Mouse (Mus musculus) intestine, embryonic 14.5 days (tissue): Measurements from ENCODE around the gene Hnrnpd. TPM values are rescaled to one million over a fixed set of nuclear protein-coding genes. Genes with fewer than 3 reads are reported as not detected.

Source experiments
- ATAC-seq: fragments of 200-750 bp; cut with Nextera tagmentation; replicated peaks from 2 replicates; pipeline ENCODE4 v1.8.0; 2017; ENCODE audit warnings: low read depth, moderate number of reproducible peaks, moderate TSS enrichment, moderate library complexity; ENCODE audit not compliant: low FRiP score, low TSS enrichment
- DNase-seq: peaks from one replicate; pipeline ENCODE4 v3.0.0-alpha.2; 2018; ENCODE audit warnings: low spot score
- H3K27ac ChIP-seq: fragments of 300-500 bp; sonication (generic); 2 replicates; pipeline ENCODE4 v1.5.1; 2014; ENCODE audit warnings: low read depth, mild to moderate bottlenecking, control low read depth
- H3K27me3 ChIP-seq: fragments of 300-500 bp; sonication (generic); replicated peaks from 2 replicates; pipeline ENCODE4 v1.6.1; 2014; ENCODE audit warnings: low read length, control low read depth; ENCODE audit not compliant: control insufficient read depth, insufficient read depth
- H3K36me3 ChIP-seq: fragments of 300-500 bp; sonication (generic); 2 replicates; pipeline ENCODE4 v1.6.1; 2014; ENCODE audit warnings: low read length, control low read depth; ENCODE audit not compliant: control insufficient read depth, insufficient read depth
- H3K4me1 ChIP-seq: fragments of 300-500 bp; sonication (generic); replicated peaks from 2 replicates; pipeline ENCODE4 v1.6.1; 2014; ENCODE audit warnings: low read length, control low read depth, mixed read lengths; ENCODE audit not compliant: control insufficient read depth, insufficient read depth
- H3K4me2 ChIP-seq: fragments of 300-500 bp; sonication (generic); 2 replicates; pipeline ENCODE4 v1.6.1; 2014; ENCODE audit warnings: low read length
- H3K4me3 ChIP-seq: fragments of 300-500 bp; sonication (generic); 2 replicates; pipeline ENCODE4 v1.5.1; 2014; ENCODE audit warnings: low read depth, low read length, control low read depth, mixed read lengths
- H3K9ac ChIP-seq: fragments of 300-500 bp; sonication (generic); 2 replicates; pipeline ENCODE4 v1.6.1; 2014; ENCODE audit warnings: mild to moderate bottlenecking, low read length
- H3K9me3 ChIP-seq: fragments of 300-500 bp; sonication (generic); 2 replicates; pipeline ENCODE4 v1.6.1; 2016; ENCODE audit warnings: low read length, control low read depth; ENCODE audit not compliant: control insufficient read depth
- WGBS: fragments of 180-500 bp; shearing (Covaris S2); extraction: QIAGEN DNeasy Blood & Tissue Kit; methylation state at CpG from one replicate; pipeline ENCODE4 v1.1.7; 2014; 5-methylcytosine and 5-hydroxymethylcytosine counted together
- polyA plus RNA-seq: library from polyadenylated mRNA; unstranded; fragments of >200 nt; fragmentation: Nextera tagmentation; extraction: Ambion mirVana; gene quantifications from 2 replicates; pipeline ENCODE4 v1.2.1, GENCODE M21; 2014

Hnrnpd gene
- polyA plus RNA-seq, 1 experiment from 2014 or later = 148 TPM

DNA sequence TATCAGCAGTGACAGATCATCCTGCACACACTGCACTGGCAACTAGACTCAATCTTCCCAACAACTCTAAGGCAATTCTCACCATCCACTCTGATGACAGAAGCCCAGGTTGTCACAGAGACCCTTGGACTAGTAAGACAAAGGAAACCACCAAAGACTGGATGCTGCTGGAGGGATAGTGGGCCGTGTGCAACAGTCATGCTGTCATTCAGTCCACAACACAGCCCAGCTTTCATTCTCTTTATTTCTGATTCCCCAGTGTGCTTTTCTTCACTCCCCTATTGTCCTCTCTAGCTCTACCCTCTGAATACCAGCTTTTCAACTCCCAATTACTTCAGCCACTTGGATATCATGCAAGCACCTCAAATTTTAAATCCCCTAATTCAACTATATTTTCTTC lies 24.9 kb downstream of the Hnrnpd start:
- Histone ChIP-seq H3K36me3 (peaks cover 15% of the 10 kb centered on the region), H3K4me1 (no peaks in the 10 kb centered on the region), H3K9me3 (no peaks in the 10 kb centered on the region), H3K27me3 (no peaks in the 10 kb centered on the region), H3K4me2 (no peak overlapping the region), H3K27ac (no peak overlapping the region), H3K9ac (no peak overlapping the region), H3K4me3 (no peak overlapping the region)
- no peak; the same call in 1 of the 2 replicates for ATAC-seq
- no peak for DNase-seq
- WGBS = 61% methylated on average over 1 of the region's 1 CpGs

DNA sequence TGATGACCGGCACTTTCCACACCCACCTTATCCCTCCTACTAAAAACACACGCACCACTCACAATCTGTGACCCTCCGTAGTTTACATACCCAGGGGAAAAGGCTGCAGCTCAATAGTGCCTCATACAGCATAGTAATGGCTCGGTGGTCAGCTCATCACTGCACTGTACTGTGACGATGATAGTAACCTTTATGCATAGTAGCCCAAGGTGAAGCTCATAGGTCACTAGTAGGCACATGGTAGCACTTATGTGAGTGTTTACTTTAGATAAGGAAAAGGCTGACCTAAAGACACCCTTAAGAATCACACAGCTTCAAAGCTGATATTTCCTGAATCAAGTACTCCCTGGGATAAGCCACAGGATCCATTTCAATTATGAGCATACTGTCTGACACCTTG lies 26.2 kb downstream of the Hnrnpd start:
- no peak for ATAC-seq
- Histone ChIP-seq H3K4me3 (no peak overlapping the region), H3K4me2 (no peak overlapping the region), H3K36me3 (peaks cover 8% of the 10 kb centered on the region; the same call in 1 of the 2 replicates), H3K27me3 (no peaks in the 10 kb centered on the region), H3K4me1 (no peaks in the 10 kb centered on the region), H3K9me3 (no peaks in the 10 kb centered on the region), H3K27ac (no peak overlapping the region), H3K9ac (no peak overlapping the region)
- DNase-seq = no peak
- 72% methylated on average over 5 of the region's 5 CpGs for WGBS

DNA sequence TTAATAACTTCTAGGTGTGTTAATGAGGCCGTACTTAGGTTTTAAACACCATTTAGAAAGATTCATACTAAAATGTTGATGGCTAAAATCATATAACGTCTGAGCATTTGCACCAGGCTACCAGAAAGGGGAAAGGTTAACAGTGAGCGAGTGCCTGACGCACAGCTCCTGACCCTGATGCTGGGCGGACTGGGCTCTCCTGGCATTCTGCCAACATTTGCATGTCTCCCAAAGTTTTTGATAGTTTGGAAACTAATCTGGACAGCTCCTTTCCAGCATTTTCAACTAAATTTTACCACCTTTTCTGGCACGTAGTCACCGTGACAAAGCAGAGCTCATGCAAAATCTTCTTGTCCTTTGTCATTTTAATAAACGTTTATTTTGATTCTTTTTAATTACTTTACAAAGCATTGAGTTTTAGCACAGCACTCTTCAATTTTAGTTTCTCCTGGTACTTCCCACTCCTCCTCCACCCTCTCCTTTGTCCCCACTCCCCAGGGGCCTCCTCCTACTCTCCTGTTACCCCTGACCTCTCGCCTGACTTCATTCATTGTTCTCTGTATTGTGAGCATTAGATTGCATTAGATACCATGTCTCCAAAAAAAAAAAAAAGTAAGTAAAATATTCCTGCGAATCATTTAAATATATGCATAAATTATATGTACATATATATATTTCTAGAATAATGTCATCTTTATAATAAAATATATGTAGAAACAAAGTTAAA lies 36.8 kb downstream of the Hnrnpd start:
- Histone ChIP-seq H3K4me3 (no peak overlapping the region), H3K4me1 (no peaks in the 10 kb centered on the region), H3K36me3 (no peaks in the 10 kb centered on the region), H3K9ac (no peak overlapping the region), H3K27ac (no peak overlapping the region), H3K4me2 (no peak overlapping the region), H3K27me3 (no peaks in the 10 kb centered on the region), H3K9me3 (peaks cover 12% of the 10 kb centered on the region; the same call in 1 of the 2 replicates)
- DNase-seq (no peak), ATAC-seq (no peak)
- 57% methylated on average over 10 of the region's 10 CpGs for WGBS

DNA sequence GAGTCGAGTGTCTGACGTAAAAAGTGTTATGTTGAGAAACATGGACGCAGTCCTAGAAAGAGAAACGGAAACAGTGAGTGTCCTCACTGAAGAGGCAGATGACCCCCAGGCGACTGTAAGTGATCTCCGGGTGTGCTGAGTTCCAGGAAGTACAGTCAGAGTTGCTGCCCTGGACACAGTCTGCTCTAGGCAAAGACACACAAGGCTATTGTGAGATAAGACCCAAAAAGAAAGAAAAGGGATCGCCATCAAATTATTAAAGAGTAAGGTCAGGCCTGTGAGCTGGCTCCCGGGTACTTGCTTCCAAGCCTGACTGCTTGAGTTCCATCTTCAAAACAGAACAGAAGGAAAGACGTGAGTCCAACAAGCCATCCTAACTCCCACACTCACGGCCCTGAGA lies 37.5 kb downstream of the Hnrnpd start:
- H3K4me3 ChIP-seq = no peak overlapping the region
- WGBS = 72% methylated on average over 10 of the region's 10 CpGs

DNA sequence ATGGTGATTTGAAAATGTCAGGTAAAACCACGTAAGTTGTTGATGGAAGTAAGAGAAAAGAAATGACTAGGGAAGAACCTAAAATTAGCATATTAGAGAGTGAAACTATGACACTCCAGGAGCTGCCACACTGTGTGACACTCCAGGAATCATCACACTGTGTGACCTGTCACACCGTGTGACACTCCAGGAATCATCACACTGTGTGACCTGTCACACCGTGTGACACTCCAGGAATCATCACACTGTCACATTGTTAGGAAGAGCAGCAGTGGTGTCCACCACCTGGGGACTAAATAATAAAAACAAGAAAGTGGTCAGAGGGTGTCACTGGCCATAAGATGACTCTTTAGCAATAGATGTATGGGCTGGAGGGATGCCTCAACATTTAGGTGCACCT lies 39.3 kb downstream of the Hnrnpd start:
- Histone ChIP-seq H3K27me3 (no peaks in the 10 kb centered on the region), H3K4me3 (no peak overlapping the region), H3K27ac (no peak overlapping the region), H3K9me3 (peaks cover 4% of the 10 kb centered on the region; the same call in 1 of the 2 replicates), H3K36me3 (no peaks in the 10 kb centered on the region), H3K4me2 (no peak overlapping the region), H3K9ac (no peak overlapping the region), H3K4me1 (no peaks in the 10 kb centered on the region)
- ATAC-seq (no peak), DNase-seq (no peak)
- 70% methylated on average over 3 of the region's 3 CpGs for WGBS

More for the DNA sequence above, 37.5 kb downstream of the Hnrnpd start:
- no peak overlapping the region for H3K4me2 ChIP-seq
- DNase-seq (no peak), ATAC-seq (no peak)
- no peaks in the 10 kb centered on the region for H3K36me3 ChIP-seq
- H3K9ac ChIP-seq = no peak overlapping the region
- no peak overlapping the region for H3K27ac ChIP-seq
- no peaks in the 10 kb centered on the region for H3K27me3 ChIP-seq
- no peaks in the 10 kb centered on the region for H3K4me1 ChIP-seq
- peaks cover 12% of the 10 kb centered on the region; the same call in 1 of the 2 replicates for H3K9me3 ChIP-seq

DNA sequence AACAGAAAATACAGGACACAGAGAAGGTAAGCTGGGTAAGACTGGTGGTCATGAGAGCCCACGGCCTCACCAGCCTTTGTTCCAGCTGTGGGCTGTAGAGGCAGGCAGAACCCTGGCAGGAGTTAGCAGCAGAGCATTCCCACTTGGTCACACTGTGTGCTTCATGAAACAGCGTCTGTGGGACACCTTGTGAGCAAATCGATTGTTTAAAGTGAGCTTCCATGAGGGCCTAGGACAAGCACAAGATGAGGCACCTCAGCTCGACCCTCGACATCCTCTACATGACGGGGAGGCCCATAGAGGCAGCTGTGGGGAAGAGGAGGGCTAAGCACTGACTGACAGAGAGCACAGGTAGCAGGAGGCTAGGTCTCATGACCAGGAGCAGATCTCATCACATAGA lies 46.8 kb downstream of the Hnrnpd start:
- H3K27me3 ChIP-seq = no peaks in the 10 kb centered on the region
- no peak for DNase-seq
- no peak overlapping the region for H3K9ac ChIP-seq
- H3K4me2 ChIP-seq = no peak overlapping the region
- no peak for ATAC-seq
- no peak overlapping the region for H3K4me3 ChIP-seq
- no peaks in the 10 kb centered on the region for H3K4me1 ChIP-seq
- H3K36me3 ChIP-seq = no peaks in the 10 kb centered on the region
- no peak overlapping the region for H3K27ac ChIP-seq
- no peaks in the 10 kb centered on the region for H3K9me3 ChIP-seq
- WGBS = 85% methylated on average over 6 of the region's 6 CpGs

DNA sequence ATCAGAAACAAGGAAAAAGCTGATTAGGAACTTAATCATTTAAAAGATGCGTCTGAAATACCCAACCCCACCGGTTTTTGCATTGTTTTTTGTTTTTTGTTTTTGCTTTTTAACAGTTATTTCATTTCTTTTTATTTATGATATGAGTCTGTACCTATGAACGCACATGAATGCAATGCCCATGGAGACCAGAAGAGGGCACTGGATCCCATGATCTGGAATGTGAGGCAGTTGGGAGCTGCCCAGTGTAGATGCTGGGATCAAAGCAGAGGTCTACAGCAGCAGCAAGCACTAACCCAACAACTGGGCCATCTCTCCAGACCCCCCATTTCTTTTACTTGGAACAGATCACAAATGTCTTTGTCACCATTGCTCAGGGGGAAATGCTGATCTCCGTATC lies 50.8 kb downstream of the Hnrnpd start:
- Histone ChIP-seq H3K4me2 (no peak overlapping the region), H3K9ac (no peak overlapping the region), H3K9me3 (no peaks in the 10 kb centered on the region), H3K36me3 (no peaks in the 10 kb centered on the region), H3K27ac (no peak overlapping the region), H3K27me3 (no peaks in the 10 kb centered on the region), H3K4me1 (no peaks in the 10 kb centered on the region), H3K4me3 (no peak overlapping the region)
- no peak for DNase-seq
- WGBS = 59% methylated on average over 4 of the region's 4 CpGs
- ATAC-seq = no peak

DNA sequence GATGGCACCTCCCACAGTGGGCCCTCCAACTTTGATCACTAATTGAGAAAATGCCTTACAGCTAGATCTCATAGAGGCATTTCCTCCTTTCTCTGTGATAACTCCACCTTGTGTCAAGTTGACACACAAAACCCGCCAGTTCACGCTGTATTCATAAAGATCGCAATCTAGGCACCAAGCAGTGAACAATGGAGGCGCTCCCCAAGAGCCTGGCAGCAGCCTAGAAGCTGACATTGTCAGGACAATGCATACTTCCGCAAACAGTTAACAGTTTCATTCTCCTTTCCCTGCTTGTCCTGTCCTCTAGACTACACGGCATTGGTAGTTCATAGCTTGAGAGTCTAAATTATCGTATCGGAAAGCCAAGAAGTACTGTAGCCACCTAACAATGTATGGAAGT lies 56.7 kb downstream of the Hnrnpd start:
- H3K27me3 ChIP-seq = no peaks in the 10 kb centered on the region
- H3K36me3 ChIP-seq = no peaks in the 10 kb centered on the region
- H3K9ac ChIP-seq = no peak overlapping the region
- H3K4me3 ChIP-seq = no peak overlapping the region
- WGBS = 86% methylated on average over 8 of the region's 8 CpGs
- no peak for DNase-seq
- H3K4me2 ChIP-seq = no peak overlapping the region
- no peaks in the 10 kb centered on the region for H3K4me1 ChIP-seq
- H3K27ac ChIP-seq = no peak overlapping the region
- no peaks in the 10 kb centered on the region for H3K9me3 ChIP-seq
- no peak for ATAC-seq

DNA sequence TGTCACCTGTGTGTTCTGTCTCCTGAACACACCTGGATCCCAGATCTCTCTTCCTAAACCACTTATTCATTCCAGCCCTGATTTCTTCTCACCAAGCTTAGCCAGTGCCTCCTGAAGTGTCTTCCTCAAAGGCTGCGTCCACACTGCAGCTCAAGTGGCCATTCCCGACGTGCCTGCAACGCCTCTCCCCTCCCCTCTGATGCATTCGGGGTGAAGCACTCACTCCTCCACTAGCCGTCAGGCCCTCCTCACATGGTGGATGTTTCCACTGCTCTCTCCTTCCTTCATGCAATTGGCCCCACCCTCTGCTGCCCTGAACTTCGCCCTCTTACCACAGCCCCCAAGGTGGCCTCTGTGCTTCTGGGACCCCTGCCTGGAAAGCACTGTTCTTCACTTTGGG lies 63.2 kb downstream of the Hnrnpd start:
- Histone ChIP-seq H3K9me3 (no peaks in the 10 kb centered on the region), H3K9ac (no peak overlapping the region), H3K36me3 (no peaks in the 10 kb centered on the region), H3K4me1 (no peaks in the 10 kb centered on the region), H3K27me3 (no peaks in the 10 kb centered on the region), H3K27ac (no peak overlapping the region), H3K4me3 (no peak overlapping the region), H3K4me2 (no peak overlapping the region)
- 33% methylated on average over 7 of the region's 7 CpGs for WGBS
- ATAC-seq (no peak), DNase-seq (no peak)
